Mouse (Mus musculus) CH12.LX (cell line): ENCODE measurements at regions not wholly inside any gene's neighbourhood (a gene's known extent, or its start where the extent isn't known, plus 50 kb on each side); places are given as distances from the start of the nearest gene placed in this dataset.

Experiments
- CHD2 ChIP-seq: IDR thresholded peaks from 2 replicates; pipeline ENCODE4 v1.6.1; 2011; ENCODE audit warnings: low read length, improper control_type of control experiment
- CTCF ChIP-seq, 2 experiments: IDR thresholded peaks in 1 of 2; conservative IDR thresholded peaks in 1 of 2; 2 replicates each; pipeline ENCODE4 v1.5.1; 2011 to 2012; ENCODE audit warnings: low read depth in 2 of 2, low read length in 2 of 2, improper control_type of control experiment in 1 of 2, inconsistent platforms in 1 of 2, mild to moderate bottlenecking in 1 of 2, moderate library complexity in 1 of 2
- EP300 ChIP-seq: IDR thresholded peaks from 2 replicates; pipeline ENCODE4 v1.6.1; 2011; ENCODE audit warnings: low read length, improper control_type of control experiment
- GABPA ChIP-seq: IDR thresholded peaks from 2 replicates; pipeline ENCODE4 v1.6.1; 2012; ENCODE audit warnings: low read depth, low read length, improper control_type of control experiment, inconsistent platforms; ENCODE audit not compliant: insufficient replicate concordance
- HCFC1 ChIP-seq: IDR thresholded peaks from 2 replicates; pipeline ENCODE4 v1.6.1; 2012; ENCODE audit warnings: low read depth, mild to moderate bottlenecking, inconsistent platforms, low read length, improper control_type of control experiment
- JUND ChIP-seq: conservative IDR thresholded peaks from 2 replicates; pipeline ENCODE4 v1.6.1; 2011; ENCODE audit warnings: low read depth, low read length, improper control_type of control experiment
- NRF1 ChIP-seq: IDR thresholded peaks from 2 replicates; pipeline ENCODE4 v1.6.1; 2014; ENCODE audit warnings: low read depth, mild to moderate bottlenecking, inconsistent platforms, low read length, improper control_type of control experiment, moderate library complexity
- PAX5 ChIP-seq: IDR thresholded peaks from 2 replicates; pipeline ENCODE4 v1.6.1; 2012; ENCODE audit warnings: low read length, inconsistent platforms, mixed read lengths
- POLR2A ChIP-seq: IDR thresholded peaks from 2 replicates; pipeline ENCODE4 v1.6.1; 2011; ENCODE audit warnings: low read depth, mild to moderate bottlenecking, improper control_type of control experiment, low read length
- POLR2AphosphoS2 ChIP-seq: IDR thresholded peaks from 2 replicates; pipeline ENCODE4 v1.6.1; 2011; ENCODE audit warnings: low read depth, low read length, improper control_type of control experiment
- USF1 ChIP-seq: IDR thresholded peaks from 2 replicates; pipeline ENCODE4 v1.6.1; 2014; ENCODE audit warnings: low read depth, mild to moderate bottlenecking, inconsistent platforms, low read length, improper control_type of control experiment

DNA sequence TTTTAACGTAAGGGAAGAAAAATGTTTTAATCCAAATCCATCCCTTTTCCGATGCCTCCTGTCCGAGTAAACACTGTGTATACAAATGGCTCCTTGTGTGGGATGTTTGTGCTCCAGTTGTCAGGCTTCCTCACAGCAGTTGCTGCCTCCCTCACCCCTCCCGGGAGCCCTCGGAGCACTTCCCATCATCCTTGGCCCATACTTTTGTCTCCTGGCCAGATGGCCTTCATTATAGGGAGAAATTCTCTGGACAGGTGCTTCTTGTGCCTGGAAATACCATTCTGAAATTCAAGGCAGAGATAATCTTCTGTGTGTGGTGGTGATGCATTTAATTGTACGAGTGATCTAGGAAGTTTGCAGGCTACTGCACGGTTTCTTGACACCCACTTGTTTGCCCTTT is 359.5 kb downstream of the Adgrl2 start:
- no peak for TF ChIP-seq USF1
- no peak for TF ChIP-seq POLR2A
- TF ChIP-seq CHD2, result no peak
- no peak for TF ChIP-seq HCFC1
- TF ChIP-seq GABPA, result no peak
- no peak for TF ChIP-seq EP300
- TF ChIP-seq JUND, result no peak
- TF ChIP-seq POLR2AphosphoS2, result no peak
- TF ChIP-seq CTCF (conservative IDR thresholded peaks at IDR 0.05 in 1 of 2, IDR thresholded peaks at IDR 0.05 in 1 of 2; ENCODE audit: low read depth in 2 of 2, low read length in 2 of 2), result no peak
- no peak for TF ChIP-seq NRF1
- TF ChIP-seq PAX5, result no peak
